Mouse (Mus musculus) retina, embryonic 14.5 days (tissue): ENCODE measurements around the gene Trim38.
"Not testable (repeated sequence)": the region's sequence is repeated elsewhere in the genome, so short reads cannot be mapped to it uniquely, and the experiment has no call there.

Experiments
- DNase-seq: peaks from one replicate; pipeline ENCODE4 v3.0.0-alpha.2; 2015; ENCODE audit warnings: low spot score

Trim38 gene

GRCm38 (mm10) chr13:23769613-23770012, at the start of gene Trim38:
Trim38 (plus strand) TSS chr13:23769913.
- DNase-seq, result not testable (repeated sequence)

DNA sequence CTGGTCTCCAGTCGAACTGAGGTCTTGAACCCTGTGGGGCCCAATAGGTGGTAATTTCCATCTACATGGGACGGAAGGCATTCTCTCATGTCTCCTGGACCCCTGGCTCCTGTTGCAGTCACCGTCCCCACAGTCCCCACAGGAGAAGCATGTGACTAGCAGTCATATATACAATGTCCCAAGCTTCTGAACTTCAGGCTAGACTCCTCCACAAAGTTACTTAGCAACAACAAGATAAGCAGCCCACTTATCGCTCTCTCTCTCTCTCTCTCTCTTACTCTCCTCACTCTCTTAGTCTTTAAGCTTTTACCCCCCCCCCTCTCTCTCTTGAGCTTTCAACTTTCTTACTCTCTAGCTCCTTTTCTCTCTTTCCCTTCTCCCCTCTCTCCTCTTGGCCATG, 45.5 kb upstream of the Trim38 start:
- DNase-seq, result no peak

- no peak for DNase-seq
Observed at GRCm38 (mm10) chr13:23725213-23725612, 44.5 kb upstream of the Trim38 start.

GRCm38 (mm10) chr13:23728472-23729191, 41.1 kb upstream of the Trim38 start:
- no peak for DNase-seq

DNA sequence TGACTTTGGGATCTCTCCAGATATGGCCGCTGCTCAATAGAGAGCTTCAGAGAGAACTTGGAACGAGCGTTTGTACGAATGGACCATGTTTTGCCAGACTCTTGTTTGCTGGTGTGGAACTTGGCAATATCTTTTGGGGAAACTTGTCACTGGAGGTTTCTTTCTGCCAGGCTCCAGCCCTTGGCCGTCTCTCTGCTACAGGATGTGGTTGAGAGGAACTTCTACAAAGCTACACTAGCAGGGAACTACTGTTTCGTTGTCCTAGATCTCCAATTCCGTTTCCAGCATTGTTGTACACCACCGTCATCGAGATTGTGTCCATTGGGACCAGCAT, 40.6 kb upstream of the Trim38 start:
- no peak for DNase-seq

GRCm38 (mm10) chr13:23729706-23730105, 40.0 kb upstream of the Trim38 start:
- DNase-seq, result no peak

DNA sequence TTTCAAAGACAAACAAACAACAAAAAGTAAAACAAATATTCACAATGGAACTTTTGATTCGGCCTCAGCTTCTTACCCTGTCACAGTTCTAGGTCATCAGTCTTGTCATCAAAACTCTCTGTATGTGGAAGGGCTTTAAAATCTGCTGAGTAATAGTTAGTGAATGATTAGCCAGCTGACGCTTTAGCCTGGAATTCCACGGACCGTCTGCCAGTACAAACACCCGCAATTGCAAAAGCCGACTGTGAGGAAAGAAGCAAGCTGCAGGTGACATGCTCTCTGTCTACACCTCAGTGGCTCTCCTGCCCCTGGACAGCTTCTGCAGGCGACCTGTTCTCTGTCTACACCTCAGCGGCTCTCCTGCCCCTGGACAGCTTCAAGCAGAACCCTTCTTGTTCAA, 39.2 kb upstream of the Trim38 start:
- DNase-seq, result peak; percentile 6

GRCm38 (mm10) chr13:23732156-23732804, 37.4 kb upstream of the Trim38 start:
- DNase-seq, result peak; percentile 80

DNA sequence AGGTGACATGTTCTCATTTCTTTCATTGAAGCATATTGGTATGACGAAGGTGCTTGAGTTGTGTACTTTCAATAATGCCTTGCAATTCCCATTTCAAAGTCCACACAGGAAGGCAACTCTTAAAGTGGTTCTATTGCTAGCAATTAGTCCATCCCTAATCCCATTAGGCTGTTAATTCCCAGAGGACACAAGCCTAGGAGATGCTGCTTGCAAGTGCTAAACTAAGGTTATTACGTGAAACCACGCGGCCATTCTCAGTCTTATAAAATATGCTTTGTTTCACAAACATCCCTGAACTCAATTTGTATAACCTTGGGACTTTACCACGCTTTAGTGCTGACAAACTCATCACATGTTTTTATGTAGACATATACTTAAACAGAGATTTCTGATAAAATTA, 32.6 kb upstream of the Trim38 start:
- DNase-seq, result peak; percentile 9

DNA sequence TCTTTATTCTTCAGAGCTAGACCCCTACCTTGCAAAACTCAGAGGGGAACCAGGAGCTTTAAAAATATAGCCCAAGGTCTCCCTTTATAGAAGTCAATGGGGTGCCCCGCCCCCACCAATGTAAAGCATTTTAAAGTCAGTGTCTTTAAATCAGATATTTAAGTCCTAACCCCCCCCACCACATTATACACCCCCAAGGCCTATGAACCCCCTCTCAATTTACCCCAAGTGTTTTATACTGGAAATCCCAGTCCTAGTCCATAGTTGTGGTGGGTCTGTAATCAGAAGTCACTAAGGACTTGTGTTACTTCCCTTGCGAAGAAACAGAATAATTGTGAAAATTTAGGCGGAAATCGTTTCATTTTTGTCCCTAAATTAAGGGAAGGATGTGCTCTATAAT, 31.7 kb upstream of the Trim38 start:
- peak; percentile 36 for DNase-seq

- peak; percentile 95 for DNase-seq
Observed at GRCm38 (mm10) chr13:23738677-23739068, 31.0 kb upstream of the Trim38 start, which contains the start of gene Hist1h1c. Hist1h1c (plus strand) TSS chr13:23738808.

DNA sequence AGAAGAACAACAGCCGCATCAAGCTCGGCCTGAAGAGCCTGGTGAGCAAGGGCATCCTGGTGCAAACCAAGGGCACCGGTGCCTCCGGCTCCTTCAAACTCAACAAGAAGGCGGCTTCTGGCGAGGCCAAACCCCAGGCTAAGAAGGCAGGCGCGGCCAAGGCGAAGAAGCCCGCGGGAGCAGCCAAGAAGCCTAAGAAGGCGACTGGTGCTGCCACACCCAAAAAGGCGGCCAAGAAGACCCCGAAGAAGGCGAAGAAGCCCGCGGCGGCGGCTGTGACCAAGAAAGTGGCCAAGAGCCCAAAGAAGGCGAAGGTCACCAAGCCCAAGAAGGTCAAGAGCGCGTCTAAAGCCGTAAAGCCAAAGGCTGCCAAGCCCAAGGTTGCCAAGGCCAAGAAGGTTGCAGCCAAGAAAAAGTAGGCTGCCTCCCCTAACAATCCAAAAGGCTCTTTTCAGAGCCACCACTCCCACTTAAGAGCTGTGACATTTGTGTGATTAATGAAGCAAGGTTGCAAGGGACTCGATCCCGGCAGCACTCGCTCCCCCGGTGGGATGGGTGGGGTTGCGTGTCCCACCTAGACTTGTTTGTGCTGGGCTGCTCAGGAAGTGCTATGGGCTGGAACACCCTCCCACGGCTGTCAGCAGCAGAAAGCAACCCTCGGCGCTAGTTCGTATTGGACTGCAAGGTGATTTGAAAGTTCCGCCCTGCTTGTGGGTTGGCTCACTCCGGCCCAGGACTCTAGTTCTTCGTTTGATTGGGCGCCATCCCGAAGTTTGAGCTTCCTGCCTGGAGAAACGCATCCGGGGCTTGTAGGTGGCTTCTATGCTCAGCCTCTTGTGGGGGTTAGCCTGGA, 30.4 kb upstream of the Trim38 start:
- DNase-seq, result peak; percentile 87

- DNase-seq, result no peak
Observed at GRCm38 (mm10) chr13:23739922-23740252, 29.8 kb upstream of the Trim38 start.

DNA sequence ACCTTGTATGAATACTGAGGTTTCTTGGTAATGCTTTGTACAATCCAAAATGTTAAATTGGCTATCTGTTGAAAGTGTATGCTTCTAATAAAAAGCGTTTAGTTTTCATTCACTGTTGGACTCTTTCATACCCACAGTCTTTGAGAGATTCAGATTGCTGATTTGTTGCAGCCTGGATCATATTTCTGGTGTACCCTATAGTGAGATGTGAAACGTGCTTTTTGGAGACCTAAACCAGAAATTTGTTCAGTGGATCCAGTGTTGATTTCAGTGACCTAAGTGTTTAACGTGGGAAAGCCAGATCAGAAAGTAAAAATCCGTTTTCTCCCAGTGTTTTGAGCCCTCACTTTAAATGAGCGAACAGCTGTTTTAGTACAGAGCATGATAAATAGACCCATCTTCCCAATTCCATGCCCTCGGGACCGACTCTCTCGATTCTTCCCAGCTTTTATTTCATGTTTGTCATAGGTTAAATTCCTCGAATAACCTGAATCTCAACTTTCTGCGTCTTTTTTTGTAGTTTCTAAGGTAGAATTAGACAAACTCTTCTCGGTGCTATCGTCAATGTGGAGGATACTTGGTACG, 29.4 kb upstream of the Trim38 start:
- DNase-seq, result no peak

GRCm38 (mm10) chr13:23740910-23741309, 28.8 kb upstream of the Trim38 start:
- DNase-seq, result no peak

DNA sequence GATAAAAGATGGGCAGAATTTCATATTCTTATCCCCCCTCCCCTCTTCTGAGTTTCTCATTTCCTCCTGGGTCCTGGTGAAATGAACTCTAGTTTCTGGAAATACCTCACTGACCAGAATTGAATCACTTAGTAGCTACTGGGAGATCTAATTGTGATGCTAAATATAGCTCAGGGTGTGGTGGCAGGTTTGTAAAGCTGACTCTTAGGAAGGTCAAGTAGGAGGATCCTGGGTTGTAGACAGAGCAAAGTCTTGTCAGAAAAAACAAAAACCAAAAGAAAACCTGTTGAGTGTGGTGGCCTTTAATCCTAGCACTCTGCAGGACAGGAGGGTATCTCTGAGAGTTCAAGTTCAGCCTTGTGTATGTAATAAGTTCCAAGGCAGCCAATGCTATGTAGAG, 27.7 kb upstream of the Trim38 start:
- no peak for DNase-seq

DNA sequence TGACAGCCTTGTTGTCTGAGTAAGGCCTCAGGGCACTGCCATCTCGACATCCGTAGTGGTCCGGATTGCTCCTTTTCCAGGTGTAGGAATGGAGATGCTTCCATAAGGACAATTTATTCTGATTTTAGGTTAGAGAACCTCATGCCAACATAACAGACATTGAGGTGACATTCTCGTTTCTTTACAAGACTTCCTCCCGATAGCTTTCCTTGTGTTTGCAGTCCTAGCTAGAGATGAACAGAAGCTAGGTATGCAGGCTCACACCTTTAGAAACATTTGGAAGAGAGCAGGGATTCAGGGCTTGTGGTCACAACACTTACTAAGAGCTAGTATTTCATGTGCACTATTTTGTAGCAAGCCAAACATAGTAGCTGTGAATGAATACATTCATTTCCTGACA, 26.5 kb upstream of the Trim38 start:
- no peak for DNase-seq

- DNase-seq, result no peak
Observed at GRCm38 (mm10) chr13:23743963-23744362, 25.8 kb upstream of the Trim38 start.

DNA sequence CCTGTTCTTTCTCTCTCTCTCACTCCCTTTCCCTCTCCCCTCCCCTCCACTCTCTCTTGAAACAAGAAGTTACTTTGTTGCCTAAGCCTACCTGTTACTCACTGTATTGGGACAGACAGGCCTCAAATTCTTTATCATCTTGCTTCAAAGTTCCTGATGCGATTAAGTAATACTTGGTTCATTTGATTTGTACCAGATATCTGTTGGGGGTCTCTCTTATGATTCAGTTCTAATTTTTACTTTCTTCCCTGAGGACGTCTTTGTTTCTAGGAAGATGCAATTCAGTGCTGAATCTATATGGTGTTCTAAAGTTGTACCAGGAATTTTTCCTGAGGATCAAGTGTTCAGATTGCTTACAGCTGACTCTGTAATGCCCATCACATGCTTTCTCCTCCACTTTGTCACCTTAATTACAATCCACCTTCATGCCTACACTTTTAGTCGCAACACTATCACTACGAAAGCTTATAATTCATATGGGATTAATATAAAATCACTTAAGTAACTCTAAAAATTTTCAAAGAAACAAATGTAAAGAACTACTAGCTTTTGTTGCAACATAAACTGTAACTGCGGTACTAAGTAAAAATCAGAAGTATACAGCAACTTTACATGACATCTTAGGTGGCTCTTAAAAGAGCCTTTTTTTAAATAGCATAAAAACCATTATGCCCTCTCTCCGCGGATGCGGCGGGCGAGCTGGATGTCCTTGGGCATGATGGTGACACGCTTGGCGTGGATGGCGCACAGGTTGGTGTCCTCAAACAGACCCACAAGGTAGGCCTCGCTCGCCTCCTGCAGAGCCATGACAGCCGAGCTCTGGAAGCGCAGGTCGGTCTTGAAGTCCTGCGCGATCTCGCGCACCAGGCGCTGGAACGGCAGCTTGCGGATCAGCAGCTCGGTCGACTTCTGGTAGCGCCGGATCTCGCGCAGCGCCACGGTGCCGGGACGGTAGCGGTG, 25.0 kb upstream of the Trim38 start:
- DNase-seq, result no peak

- peak; percentile 94 for DNase-seq
Observed at GRCm38 (mm10) chr13:23745381-23746161, 24.1 kb upstream of the Trim38 start, which contains the start of gene Hist1h3c. Hist1h3c (minus strand) TSS chr13:23745602.
